Mouse (Mus musculus) kidney, adult 8-10 months (tissue): ENCODE measurements around the gene Txn1.

Experiments used
- DNase-seq, 2 experiments: peaks; one replicate each; pipeline ENCODE4 v3.0.0; 2022

The Txn1 gene

DNA sequence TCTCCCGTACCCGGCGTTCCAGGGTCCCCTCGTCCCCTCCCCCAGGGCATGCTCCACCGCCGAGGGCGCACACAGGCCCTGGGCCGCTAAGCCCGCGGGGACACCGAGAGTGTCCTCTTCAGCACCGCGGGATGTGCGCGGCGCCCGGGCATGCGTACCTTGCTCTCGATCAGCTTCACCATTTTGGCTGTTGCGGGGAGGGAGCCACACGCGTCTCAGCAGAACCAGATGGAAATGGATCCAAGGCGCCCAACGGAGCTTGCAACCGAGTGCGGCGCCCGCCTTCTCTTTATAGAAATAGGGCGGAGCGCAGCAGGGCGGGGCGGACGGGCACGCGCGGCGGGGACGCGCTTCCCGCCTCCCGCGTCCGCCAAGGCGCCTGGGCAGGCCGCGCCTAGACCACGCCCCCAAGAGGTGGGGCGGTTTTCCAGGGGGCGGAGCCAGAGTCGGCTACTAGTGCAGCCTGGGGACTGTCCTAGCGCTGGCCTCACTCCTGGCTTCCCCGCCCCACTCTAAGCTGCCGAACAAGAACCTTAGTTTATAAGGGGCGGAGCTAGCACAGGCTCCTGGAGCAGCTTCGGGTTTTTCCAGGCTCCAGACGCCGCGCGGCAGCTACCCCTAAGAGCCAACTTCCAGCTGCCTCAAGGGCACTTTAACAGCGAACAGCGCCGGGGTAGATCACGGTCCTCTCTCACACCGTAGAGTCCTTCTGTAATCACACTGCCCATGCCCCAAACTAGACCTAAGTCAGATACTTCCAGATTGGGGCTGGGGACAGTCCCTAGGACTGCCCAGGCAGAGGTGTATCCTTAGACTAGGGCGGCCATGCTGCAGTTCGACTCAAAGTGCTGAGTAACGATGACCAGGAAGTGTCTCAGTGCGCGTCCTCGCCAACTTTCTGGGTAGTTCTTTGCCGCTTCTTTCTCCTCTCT is at the start of gene Txn1:
TSS of gene Txn1 (minus strand) at position 383 of the 932 bp plus-strand sequence.
- peak; percentile 98 for DNase-seq

DNA sequence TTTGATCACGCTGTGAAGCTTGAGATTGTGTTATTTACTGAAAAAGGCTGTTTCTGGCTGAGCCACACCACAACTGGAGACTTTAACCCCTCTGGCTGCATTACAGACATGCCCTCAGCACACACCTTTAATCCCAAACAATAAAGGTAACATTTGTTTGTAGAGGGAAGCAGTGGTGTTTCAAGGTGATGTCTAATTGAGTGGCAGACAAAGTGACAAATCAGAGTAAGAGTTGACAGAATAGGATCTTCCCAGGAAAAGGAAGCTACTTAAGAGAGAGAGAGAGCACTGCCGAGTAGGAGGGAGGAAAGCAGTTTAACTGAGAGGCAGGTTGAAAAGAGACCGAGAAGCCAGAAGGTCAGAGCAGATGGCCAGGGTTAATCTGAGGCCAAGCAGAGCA is 47.3 kb upstream of the Txn1 start:
- DNase-seq, result no peak

DNA sequence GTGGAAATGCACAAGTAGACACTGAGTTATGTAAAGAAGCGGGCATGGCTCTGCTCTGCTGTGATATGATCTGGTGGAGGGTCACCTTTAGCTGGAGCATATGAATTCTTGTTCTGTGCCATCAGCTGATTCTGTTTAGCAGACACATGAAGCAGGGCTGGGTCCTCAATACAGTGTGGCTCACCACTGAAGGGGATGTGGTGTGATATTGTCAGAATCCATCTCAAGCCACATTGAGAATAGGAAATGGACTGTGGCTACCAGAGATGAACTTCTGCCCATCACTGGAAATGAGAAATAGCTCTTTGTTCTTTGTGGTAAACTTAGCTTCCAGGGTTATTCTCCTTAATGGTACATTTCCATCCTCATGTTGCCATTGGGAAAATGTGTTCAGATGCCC is 35.2 kb upstream of the Txn1 start:
- DNase-seq, result no peak

DNA sequence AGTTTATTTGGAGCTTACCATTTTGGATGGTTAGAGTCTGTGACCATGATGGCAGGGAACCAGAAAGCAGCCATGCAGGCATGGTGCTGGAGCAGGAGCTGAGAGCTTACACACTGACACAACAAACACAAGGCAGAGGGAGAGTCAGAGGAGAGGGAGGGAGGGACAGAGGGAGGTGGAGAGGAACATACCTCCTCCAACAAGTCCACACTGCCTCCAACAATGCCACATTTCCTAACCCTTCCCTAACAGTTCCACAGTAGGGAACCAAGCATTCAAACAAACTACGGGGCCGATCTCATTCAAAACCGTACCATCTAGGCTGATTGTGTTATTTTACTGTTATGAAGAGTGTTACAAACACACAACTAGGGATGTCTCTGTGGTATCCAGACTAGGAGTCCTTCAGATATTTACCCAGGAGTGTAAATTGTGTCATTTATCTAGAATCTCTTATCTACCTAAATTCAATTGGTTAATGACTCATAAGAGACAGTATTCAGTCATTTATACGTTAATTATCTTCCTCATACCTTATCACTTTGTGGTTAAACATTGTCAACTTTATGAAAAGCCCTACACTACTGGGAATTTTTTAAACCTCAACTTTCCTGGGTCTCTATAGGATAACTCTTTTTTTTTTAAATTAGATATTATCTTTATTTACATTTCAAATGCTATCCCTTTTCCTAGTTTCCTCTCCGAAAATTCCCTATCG is 18.3 kb upstream of the Txn1 start:
- no peak for DNase-seq

DNA sequence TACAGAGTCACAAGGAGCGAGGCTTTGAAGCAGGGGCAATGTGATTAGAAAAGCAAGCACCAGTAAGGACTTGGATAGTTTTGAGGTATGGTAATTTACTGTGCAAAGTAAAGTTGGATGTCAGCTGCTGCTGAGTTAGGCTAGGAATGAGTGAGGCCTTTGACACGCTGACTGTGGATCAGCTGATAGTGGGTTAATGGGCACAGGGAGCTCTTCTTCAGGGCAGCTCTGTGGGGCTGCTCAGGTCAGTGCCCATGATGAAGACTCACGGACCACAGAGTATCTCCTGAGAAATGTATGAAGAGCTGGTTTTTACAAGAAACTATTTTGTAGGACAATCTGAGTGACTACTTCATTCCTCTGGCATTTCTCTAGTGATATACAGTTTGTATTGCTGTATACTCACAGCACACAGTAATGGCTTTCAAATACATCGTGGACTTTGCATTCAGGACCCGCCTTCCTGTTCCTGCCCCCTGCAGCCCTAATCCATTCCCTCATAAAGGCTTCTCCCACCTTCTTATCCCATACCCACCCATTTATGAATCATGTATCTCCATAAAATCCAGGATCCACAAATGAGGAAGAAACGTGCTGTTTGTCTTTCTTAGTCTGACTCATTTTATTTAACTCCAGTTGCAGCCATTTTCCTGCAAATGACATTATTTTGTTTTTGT is 17.5 kb upstream of the Txn1 start:
- DNase-seq, result no peak

DNA sequence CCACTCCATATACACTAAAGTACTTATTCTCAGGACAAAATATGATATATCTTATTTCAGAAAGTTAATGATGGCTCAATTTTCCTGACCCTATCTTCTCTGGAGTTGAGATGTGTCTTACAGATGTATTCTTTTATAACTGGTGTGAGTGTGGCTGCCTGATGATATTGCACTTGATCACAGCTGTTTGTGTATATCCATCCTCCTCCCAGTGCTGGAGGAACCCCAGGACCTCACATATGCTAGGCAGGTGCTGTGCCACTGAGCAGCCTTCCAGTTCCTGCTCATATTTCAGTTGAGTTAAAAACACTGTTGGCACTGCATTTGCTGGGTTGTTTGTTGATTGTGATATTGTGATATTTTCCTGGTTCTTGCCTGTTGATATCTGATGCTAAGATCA is 14.1 kb upstream of the Txn1 start:
- no peak for DNase-seq

DNA sequence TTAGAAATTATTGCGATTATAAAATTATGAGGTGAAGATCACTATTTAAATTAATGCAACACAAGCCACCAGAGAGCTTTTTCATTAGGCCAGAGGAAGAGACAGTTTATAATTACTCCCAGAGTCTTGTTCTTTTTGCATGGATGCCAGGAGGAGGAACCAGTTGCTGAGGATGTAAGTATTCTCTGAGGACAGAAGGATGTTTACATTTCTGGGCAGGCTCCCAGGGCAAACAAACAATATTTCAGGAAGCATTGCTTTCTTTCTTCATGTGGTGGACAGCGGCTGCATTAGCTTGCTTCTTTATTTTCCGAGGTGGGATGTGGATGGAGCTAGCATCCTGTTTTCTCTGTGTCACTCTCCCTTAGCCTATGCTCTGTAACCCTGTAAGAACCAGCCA is 11.0 kb upstream of the Txn1 start:
- DNase-seq, result no peak

DNA sequence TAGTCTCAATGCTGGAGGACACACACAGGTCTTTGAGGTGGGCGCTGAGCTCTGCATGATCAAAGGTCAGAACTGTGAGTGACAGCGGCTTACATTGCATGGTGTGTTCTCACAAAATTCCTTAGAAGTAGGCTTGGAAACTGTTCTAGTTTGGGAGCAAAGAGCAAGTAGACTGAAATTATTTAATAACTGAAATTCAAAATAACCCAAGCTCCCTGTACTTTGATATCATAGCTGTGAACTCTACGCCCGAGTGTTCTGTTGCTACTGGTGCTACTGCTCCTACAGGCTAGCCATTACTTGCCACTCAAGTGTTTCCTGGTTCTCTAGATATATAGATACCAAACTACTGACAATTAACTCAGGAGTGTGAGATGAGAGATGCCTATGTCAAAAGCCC is 9.3 kb upstream of the Txn1 start:
- peak; percentile 27 to 31 for DNase-seq

DNA sequence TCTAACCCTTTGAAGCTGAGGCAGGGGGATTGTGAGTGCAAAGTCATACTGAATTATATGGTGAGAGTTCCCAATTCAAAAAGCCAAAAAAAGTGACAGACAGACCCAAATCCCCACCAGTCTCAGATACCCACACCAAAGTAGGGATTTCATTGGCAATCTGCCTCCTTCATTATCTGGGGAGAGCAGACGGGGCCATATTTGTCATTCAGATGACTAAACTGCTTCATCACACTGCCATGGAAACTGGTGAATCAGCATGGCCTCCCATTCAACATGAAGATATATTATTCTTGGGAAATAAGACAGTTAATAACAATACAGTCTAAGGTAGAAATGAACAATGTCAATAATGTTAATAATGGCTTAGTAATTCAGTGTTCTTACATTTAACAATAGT is 7.9 kb upstream of the Txn1 start:
- DNase-seq, result no peak

DNA sequence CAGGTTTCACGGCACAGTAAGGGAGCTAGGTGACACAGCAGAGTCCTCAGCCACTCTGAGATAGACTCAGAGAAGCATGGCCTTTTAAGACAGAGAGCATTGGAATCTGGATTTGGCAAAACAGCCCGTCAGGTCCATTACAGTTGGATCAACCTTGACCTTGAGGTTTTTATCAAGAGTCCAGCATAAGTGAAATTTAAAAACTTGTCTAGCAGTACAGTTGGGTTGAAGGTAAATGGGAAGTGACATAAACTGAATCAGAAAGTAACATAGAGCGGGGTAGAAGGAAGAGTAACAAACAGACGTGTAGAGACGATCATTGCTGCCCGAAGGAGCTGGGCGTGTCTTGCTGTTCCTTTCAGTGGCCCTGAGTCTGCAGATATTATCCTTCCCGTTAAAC is 2.8 kb upstream of the Txn1 start:
- DNase-seq, result no peak

DNA sequence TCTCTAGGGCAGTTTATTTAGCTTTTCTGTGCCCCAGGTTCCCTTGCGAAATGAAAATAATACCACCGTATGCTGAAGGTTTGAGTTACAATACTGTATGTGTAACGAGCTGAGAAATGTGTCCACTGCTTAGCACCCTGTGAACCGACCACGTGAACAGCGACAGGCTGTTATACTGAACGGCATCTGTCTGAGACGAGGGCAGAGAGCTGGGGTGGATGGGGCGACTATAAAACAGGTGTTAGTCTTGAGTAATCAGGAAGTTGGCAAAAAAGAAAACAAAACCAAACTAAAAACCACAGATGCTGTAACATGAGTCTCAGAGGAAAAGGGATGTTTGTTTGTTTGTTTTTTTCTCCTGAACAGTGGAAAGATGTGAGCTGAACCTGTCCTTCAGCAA is 1.9 kb upstream of the Txn1 start:
- DNase-seq, result no peak

DNA sequence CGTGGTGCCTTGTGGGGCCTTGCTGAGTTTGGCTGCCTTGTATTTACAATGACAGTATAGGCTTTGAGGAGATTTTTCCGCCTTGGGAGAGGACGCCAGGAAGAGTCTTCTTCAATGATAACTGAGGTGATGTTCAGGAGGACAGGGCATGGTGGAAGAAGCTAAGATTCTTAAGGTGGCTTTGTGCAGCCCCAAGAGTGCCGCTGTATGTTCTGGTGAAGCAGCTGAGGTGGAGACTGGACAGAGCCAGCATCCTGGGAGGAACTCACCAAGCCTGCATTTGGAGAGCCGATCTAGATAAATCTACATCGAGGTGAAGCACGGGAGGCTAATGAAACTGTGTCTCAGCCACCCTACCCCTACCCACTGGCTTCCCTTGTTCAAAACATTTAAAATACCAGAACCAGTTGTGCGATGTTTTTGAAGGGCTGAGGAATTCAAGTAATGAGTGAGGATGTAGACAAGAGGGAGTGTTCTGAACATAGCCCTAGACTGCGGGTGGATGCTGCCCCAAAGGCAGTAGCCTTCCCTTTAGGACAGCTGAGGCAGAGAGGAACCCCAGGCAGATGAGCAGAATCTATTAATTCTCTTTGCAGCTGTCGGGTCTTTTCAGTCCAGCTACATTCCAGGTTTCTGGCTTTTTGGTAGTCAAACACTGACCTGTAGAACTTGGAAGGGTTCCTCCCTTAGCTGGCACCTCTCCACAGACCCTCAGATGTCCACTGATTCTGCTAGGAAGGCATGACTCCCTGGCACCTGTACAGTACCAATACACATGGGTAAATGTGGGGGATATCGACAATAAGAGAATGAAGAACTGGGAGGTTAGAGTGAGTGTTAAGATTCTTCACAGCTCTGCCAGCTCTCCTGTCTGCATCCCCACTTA is 1.2 kb upstream of the Txn1 start:
- DNase-seq, result no peak

DNA sequence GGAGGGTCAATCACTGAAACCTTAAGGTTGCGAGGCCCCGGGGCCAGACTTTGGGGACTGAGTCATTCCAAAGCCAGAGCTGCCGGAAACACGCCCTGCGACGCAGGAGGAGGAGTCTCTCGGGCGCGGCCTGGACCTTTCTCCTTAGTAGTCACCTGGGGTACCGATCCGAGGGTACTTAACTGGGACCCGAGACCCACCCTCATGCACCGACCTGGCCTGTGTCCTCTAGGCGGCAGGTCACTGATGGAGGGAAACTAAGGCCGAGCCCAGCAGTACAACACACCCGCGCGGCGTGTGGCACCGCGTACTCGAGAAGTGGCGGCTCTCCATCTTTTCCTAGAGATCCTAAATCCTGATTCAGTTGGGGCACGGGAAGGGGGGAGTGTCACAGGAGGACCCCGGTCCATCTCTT is 660 bp downstream of the Txn1 start:
- peak; percentile 76 to 81 for DNase-seq

DNA sequence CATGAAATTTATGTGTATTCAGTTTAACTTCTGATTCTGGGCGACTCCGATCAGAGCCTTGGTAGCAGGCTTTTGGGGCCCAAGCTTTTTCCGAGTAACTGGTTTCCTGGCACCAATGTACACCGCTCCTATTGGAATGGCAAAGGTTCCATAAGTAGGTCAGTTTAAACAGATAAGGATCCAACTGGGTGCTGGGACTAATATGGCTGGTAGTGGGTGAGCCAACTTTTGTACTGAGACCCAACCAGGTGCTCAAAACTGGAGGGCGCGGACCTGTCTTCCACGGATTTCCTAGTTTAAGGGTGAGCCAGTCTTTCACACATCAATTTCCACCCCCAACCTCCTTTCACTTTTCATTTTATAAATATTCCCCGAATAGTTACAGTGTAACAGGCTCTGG is 1.2 kb downstream of the Txn1 start:
- DNase-seq, result peak in 1 of 2 experiments; percentile 15

DNA sequence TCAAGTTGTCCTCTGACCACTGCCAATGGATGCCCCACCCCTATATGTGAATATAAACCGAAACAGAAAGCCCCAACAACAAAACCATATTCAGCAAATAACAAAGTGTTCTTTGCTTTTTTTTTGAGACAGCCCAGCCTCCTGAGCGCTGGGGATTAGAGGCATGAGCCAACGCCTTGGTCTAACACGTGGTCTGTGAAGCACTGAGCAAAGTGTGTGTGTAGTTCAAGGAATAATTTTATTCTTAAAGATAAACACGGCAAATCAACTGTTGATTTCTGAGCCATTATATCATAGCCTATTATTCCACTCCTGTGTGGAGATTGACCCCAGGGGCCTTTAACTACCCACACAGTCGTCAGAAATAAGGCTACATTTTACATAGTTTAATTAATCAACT is 1.6 kb downstream of the Txn1 start:
- no peak for DNase-seq

DNA sequence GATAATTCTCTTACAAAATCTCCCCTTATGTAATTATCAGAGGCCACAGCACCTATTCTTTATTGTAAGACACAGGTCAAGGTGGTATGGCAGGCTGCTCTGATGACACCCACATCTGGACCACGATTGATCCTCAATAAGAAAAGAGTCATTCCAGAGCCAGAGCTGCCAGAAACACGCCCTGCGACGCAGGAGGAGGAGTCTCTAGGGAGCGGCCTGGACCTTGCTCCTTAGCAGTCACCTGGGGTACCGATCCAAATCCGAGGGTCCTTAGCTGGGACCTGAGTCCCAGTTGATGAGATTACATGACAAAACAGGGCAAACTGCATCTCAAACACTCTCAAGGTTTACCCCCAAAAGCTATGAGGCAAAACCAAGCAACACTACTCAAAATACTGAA is 2.4 kb downstream of the Txn1 start:
- DNase-seq, result peak in 1 of 2 experiments; percentile 65

DNA sequence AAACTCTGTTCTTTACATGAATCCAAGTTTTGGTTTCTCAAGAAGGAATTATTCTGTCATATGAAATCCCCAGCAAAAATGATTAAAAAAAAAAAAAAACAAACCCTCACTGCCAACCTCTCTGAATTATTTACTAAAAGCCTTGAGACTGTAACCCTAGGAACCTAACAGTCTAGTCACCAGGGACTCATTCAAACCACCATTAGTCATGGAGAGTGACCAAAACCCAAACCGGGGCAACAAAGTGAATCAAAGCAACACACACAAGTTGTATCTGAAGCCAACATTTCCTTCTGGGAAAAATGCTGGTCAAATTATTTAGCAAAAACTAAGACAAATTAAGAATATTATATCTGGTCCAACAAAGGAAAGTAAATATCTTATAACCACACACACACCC is 3.3 kb downstream of the Txn1 start:
- DNase-seq, result no peak

DNA sequence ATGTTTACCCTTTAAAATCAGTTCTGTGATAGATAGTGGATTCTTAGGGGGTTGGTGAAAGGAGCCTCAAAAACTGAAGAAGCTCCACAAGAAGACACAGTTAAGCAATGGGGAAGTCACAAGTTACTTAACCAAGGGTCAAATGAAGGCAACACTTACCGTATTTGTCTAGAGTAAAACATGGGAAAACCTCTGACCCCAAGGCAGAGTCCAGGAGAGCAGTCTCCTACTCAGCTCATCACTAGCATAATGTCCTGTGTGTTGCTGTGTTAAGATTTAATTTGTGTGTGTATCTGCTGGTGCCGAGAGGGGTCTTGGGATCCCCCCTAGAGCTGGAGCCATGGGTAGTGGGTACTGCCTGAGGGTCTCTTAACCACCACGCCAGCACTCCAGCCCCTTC is 3.8 kb downstream of the Txn1 start:
- peak; percentile 53 to 73 for DNase-seq

DNA sequence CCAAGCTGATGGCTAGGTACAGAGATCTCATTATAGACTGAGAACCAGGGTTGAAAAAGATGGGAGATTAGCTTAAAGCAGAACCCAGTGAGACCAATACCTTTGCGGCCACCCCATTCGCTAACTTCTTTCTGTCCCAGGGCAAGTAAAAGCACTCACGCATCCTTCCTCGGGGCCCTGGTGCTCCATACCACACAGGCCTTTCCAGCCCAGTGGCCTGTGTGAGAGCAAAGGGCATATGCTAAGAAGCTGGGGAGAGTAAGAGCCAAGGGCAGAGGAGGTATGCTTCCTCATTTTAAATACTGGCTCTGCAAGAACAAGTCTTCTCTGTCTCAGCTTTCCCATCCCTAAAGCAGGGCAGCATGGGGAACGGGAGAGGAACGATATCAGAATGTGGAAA is 6.3 kb downstream of the Txn1 start:
- peak; percentile 69 to 76 for DNase-seq

DNA sequence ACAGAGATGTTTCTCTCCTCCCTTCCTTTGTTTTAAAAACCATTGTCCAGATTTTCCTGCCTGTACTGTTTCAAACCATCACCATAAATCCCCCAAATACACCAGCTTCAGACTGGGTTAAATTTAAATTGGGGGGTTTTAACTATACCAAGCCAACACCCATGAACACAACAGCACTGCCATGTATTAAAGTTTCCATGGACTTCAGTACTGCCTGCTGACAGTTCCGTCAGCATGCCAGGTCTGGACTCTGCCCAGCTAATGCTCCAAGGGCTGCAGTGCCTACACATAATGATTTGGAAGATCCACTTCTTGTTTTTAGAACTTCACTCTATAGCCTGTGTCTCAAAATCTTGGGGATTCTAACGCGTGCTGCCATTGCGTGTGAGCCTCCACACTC is 8.7 kb downstream of the Txn1 start:
- peak in 1 of 2 experiments; percentile 26 for DNase-seq

DNA sequence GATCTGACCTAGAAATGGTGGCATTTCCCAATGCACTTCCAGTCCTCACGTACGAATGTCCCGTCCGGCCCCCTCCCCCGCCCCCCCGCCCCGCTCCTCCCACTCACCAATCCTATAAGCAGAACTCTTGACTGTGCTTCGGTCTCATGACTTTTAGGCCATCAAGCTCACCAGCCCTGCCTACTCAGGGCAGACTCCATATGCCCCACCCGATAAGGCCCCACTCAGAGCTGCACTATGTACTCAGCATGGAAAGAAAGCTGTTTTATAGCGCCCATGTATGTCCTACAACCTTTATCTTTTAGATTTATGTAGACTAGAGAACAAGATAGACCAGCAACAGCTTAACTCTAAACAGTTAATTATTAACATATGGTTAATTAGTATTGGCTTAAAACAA is 9.2 kb downstream of the Txn1 start:
- DNase-seq, result no peak

DNA sequence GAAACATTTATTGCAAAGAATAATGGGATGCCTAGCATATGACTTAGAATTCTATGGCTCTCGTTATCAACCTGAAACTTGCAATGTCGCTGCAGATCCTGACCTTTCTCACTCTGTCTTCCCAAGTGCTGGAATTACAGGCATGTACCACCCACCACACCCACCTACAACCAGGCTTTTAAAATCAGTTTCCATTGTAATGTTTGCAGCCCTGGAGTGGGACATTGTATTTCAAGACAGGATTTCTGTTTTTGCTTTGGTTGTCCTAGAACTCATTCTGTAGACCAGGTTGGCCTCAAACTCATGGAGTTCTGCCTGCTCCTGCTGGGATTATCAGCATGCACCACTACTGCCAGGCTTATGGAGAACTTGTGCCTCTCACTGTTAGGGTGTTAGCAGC is 13.3 kb downstream of the Txn1 start:
- no peak for DNase-seq

DNA sequence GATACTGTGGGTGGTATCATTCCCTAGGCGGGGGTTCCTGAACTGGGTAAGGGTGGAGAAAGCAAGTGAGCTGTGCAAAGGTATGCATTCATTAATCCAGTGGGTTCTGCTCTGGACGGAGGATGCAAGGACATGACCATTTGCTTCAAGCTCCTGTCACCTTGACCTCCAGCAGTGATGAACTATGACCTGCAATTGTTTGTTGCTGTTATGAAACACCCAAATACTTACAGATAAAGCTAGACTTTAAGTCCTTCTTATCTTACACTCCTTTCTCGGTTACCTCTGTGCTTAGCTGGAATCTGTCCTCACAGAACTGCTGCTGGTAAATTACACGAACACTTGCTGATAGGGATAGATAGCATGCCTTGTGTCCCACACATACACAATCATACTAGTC is 15.6 kb downstream of the Txn1 start:
- no peak for DNase-seq
